In genomic region chr16:21620630-21621029, GRCm38 (mm10) we compare ENCODE assay signal across 24 mouse cellular contexts.
DNase-seq lines count a peak whose midpoint lies in the region; ATAC-seq lines count a peak whose summit lies in the region.
"Had no signal": no experiment of that assay in that cellular context is flagged by ENCODE, and none has a peak within 500 bp of the region (broad histone marks: within the 10 kb centered on the region; RNA-seq: fewer than 3 reads in every experiment).

No protein-coding gene starts in this region.

- H3K36me3 ChIP-seq in lung, embryonic 16.5 days (ENCODE audit: control insufficient read depth, insufficient read depth, low read length) = no peaks in the 10 kb centered on the region
- H3K36me3 ChIP-seq: embryonic facial prominence, embryonic 10.5 days; embryonic facial prominence, embryonic 12.5 days; forebrain, embryonic 15.5 days had no signal

- H3K4me3 ChIP-seq in lung, embryonic 16.5 days (ENCODE audit: low read length) = no peak overlapping the region
- H3K4me3 ChIP-seq: embryonic facial prominence, embryonic 10.5 days; embryonic facial prominence, embryonic 12.5 days; forebrain, embryonic 13.5 days; forebrain, embryonic 15.5 days had no signal

- no peak overlapping the region for H3K27ac ChIP-seq in lung, embryonic 16.5 days (ENCODE audit: low read length)
- H3K27ac ChIP-seq: embryonic facial prominence, embryonic 10.5 days; embryonic facial prominence, embryonic 12.5 days; forebrain, embryonic 13.5 days; forebrain, embryonic 15.5 days had no signal

- no peak overlapping the region for H3K4me2 ChIP-seq in lung, embryonic 16.5 days (ENCODE audit: low read depth, low read length)
- H3K4me2 ChIP-seq: embryonic facial prominence, embryonic 12.5 days; forebrain, embryonic 13.5 days; forebrain, embryonic 15.5 days had no signal

- peak; percentile 48 to 53 for DNase-seq in cerebellum, postnatal 10 days
- no peak for DNase-seq in cerebellum, adult 8-10 months
- no peak for DNase-seq in lung, postnatal 14 days
- DNase-seq in lung, postnatal 10 days = peak; percentile 31
- no peak for DNase-seq in frontal cortex, postnatal 10 days (ENCODE audit: low spot score in 2 of 2)
- DNase-seq: adrenal gland, adult 8-10 months; adrenal gland, postnatal 14 days; adrenal gland, postnatal 36 days; B cell, adult 2 months; cerebellum, adult 11-12 months; cerebellum, adult 2 months; cerebellum, adult 9-11 months; cerebellum, postnatal 25 days; forebrain, postnatal 0 days had no signal

- peak; percentile 83 for ATAC-seq in lung, embryonic 16.5 days (ENCODE audit: low read depth)
- ATAC-seq: activated CD4-positive, CD25-positive, alpha-beta regulatory T cell, adult 4 months; CD4-positive, CD25-positive, alpha-beta regulatory T cell, adult 4 months; forebrain, embryonic 13.5 days; forebrain, embryonic 15.5 days; forebrain, postnatal 0 days; Patski had no signal

- H3K9me3 ChIP-seq in lung, embryonic 16.5 days (ENCODE audit: control insufficient read depth, low read length) = no peaks in the 10 kb centered on the region
- H3K9me3 ChIP-seq: embryonic facial prominence, embryonic 10.5 days; embryonic facial prominence, embryonic 12.5 days; forebrain, embryonic 13.5 days; forebrain, embryonic 15.5 days; G1E had no signal

- H3K27me3 ChIP-seq in lung, embryonic 16.5 days (ENCODE audit: control insufficient read depth, insufficient read depth, low read depth, low read length) = no peaks in the 10 kb centered on the region
- H3K27me3 ChIP-seq: CH12.LX; embryonic facial prominence, embryonic 12.5 days; forebrain, embryonic 13.5 days; forebrain, embryonic 15.5 days; Patski had no signal

- 54% methylated on average over 2 of the region's 2 CpGs for WGBS in lung, embryonic 16.5 days

- H3K4me1 ChIP-seq in lung, embryonic 16.5 days (replicated peaks; ENCODE audit: control insufficient read depth, insufficient read depth, low read length) = no peaks in the 10 kb centered on the region
- H3K4me1 ChIP-seq: embryonic facial prominence, embryonic 10.5 days; embryonic facial prominence, embryonic 12.5 days had no signal

- H3K9ac ChIP-seq in lung, embryonic 16.5 days (ENCODE audit: low read length) = no peak overlapping the region
- H3K9ac ChIP-seq: embryonic facial prominence, embryonic 12.5 days; forebrain, embryonic 13.5 days; forebrain, embryonic 15.5 days; forebrain, postnatal 0 days had no signal

Comparison
In these comparisons a context has a peak if more than half of its experiments do, and no peak if none do; other contexts are left out.
1. DNase-seq: peak in cerebellum, postnatal 10 days (2 of 2) and lung, postnatal 10 days (single experiment); none in cerebellum, adult 8-10 months (single experiment), lung, postnatal 14 days (single experiment) and frontal cortex, postnatal 10 days (0 of 2).